Mouse (Mus musculus) inflammation-experienced regulatory T-cells, adult 6 months (primary cell): Measurements from ENCODE around the gene Gdpd5. TPM values are rescaled to one million over a fixed set of nuclear protein-coding genes. Genes with fewer than 3 reads are reported as not detected.

ENCODE experiments used
- ATAC-seq: one replicate; pipeline ENCODE4 v1.8.0; 2017
- polyA plus RNA-seq, 3 experiments: library from polyadenylated mRNA; unstranded; fragments of 100-300 nt; shearing (Covaris generic); gene quantifications; one replicate each; pipeline ENCODE4 v1.2.1; 2017

The Gdpd5 gene
- polyA plus RNA-seq, result 10 to 100 TPM; 15.1 to 29.0 (median 17.5) TPM

DNA sequence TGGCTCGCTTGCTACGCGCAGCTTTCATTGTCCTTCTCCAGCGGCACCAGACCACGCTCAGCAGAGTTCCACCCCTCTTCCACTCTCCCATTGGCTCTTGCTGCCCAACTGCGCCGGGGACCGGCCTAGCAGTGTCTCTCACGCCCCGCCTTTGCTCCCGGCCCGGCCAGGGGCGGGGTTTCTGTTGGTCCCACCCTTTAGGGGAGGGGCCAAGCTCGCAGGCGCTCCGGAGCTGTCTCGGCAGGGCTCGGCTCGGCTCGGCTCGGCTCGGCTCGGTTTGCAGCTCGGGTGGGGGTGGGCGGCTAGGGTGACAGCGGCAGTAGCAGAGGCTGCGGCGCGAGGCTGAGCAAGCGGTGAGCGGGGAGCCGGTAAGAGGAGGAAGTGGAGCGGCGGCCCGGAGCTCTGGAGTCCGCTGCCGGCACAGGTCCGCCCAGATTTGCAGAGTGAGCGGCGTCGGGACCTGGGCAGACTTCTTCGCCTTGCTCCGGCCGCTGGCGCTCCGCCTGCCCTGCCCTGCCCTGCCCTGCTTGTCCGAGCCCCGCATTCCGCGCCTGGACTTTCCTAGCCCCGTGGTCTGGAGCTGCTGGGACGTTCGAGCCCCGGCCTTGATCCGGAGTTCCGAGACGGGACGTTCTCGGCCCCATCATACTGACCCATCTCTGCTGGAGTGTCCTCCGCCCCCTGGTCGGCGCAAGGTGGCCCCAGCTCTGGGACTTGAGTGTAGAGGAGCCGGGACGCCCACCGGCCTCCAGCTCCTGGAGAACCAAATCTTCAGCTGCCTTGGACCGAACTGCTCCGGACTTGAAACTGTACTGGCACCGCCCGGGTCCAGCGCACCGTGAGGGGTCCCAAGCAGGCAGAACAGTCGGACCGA lies at the start of gene Gdpd5:
Gdpd5 (plus strand) TSS at position 201 of the 874 bp plus-strand sequence.
- peak; percentile 91 for ATAC-seq

DNA sequence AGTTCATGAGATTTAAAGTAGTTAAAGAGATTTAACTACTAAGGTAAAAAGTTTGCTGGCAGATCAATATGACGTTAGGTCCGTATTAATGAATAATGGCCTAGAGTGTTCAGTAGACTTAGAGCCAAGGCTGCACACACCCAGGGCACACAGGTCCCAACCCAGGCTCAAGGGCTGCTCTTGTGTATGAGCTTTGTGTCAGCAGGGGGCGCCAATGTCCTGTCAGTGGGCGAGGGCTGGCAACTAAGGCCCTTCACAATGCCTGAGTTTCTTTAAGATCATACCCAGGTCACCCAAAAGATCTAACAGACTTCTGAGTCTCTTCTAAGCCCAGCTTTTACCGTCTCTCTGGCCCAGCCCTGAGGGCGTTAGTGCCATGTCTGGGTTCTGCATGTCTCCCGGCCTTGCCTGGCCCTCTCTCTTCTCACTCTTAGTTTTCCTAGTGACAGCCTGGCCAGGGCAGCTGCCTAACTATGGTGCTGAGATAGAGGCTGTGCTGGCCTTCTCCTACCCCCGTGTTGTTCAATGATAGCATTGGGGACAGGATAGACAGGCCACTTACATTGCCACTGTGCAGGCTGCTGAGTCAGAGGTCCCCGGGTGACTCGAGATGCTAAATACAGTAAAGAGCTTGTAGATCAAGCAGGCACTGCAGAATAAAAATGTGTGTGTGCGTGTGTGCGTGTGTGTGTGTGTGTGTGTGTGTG lies 48.3 kb upstream of the Gdpd5 start:
- no peak for ATAC-seq

DNA sequence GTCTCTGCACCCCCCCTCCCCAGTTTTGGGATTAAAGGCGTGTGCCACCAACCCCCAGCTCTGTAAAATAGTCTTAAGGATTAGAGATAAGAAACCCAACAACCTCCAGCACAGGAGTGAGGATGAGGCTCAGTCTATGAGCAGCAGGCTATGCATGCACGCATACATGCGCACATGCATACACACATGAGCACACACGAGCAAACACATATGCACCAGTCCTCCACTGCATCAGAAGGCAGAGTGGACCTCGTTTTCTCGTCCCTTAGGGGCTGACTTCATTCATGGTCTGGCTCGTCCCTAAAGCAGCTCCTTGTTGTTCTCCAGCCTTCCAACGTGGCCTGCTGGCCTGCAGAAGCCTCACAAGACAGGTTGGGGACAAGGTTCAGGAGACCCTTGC lies 40.5 kb upstream of the Gdpd5 start:
- no peak for ATAC-seq

DNA sequence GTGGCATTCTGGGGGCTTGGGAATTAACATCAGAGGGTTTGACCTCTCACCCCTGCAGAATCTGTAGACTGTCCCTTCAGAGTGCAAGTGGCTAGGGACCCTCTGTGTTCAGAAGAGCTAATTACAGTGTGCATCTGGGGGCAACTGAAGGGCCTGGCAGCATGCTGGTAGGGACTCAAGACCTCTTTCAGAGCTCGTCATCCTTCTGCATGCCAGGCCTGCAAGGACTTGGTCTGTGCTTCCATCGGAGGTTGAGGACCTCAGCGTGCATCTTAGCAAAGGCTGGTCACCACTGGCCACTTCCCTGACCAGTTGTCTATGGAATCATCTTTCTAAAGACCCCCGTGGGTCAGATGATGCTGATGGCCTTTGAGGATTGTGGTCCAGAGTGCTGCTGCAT lies 37.6 kb upstream of the Gdpd5 start:
- no peak for ATAC-seq

DNA sequence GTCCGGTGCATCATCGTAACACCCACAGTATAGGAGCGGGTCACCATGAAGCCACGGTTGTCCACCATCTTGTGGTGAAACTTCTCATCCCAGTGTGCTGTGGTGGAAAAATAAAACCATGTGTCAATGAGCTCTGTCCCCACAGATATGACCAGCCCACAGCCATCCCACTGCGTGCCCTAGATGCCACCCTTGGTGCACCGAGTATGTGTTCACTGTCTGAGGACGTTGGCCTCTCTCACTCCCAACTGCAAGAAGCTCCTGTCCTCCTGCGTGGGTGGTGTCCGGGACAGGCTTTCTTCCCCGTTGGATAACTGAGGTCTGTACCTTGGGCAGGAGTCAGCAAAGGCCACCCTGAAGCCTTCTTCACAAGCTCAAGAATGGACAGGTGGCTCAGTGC lies 33.9 kb upstream of the Gdpd5 start:
- no peak for ATAC-seq

DNA sequence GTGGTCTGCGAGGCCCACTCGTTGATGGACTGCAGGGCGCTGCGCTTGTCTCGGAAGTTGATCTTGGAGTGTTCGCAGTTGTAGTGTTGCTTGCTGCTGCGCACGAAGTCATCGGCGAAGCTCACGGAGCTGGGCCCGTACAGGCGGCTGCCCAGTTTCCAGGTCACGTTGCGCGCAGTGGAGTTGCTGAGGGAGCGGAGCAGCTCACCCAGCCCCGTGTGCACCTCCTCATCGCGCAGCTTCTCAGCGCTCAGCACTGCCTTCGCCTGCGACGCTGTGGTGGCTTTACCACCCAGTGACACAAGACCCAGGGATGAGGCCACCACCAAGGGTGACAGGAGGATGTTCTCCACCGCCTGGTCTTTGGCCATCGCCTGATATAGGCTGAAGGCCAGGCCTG lies 32.3 kb upstream of the Gdpd5 start:
- ATAC-seq, result no peak

DNA sequence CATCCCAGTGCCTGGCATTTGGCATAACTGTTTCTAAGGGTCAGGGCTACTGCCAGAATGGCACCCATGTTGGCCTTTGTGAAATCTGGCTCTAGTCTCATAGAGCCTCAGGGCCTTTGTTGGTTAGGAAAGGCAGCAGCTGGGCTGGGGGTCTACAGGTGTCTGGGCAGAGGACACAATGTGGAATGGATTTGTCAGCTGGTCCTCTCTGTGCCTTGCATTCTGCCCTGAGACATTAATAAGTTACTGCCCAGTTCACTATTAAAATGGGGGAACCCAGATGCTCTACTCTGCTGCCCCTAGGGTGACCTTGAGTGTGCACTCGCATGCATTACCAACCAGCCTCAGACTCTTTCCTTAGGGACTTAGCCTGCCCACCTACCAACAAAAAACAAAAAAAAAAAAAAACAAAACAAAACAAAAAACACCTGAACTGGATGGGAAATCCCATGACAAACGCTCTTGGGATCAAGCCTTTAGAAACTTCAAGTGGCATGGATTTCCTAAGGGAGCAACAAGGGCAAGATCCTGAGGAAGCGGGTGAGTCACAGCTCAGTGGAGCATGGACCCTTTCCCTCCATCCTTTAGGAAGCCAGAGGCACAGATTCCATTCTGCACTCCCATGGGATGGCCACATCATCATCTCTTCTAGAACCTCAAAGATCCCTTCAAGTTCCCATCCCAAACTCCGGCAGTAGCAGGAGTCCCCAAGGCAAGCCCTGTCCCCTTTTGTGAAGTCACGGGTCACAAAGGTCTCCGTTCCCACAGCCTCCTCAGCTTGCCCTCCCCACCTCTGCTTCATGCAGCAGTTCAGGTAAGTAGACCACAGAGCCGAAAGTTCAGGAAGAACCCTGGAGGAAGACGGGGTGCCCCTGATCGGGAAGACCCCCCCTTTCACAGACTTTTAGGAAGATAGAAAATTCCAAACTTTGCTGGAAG lies 31.2 kb upstream of the Gdpd5 start:
- no peak for ATAC-seq

DNA sequence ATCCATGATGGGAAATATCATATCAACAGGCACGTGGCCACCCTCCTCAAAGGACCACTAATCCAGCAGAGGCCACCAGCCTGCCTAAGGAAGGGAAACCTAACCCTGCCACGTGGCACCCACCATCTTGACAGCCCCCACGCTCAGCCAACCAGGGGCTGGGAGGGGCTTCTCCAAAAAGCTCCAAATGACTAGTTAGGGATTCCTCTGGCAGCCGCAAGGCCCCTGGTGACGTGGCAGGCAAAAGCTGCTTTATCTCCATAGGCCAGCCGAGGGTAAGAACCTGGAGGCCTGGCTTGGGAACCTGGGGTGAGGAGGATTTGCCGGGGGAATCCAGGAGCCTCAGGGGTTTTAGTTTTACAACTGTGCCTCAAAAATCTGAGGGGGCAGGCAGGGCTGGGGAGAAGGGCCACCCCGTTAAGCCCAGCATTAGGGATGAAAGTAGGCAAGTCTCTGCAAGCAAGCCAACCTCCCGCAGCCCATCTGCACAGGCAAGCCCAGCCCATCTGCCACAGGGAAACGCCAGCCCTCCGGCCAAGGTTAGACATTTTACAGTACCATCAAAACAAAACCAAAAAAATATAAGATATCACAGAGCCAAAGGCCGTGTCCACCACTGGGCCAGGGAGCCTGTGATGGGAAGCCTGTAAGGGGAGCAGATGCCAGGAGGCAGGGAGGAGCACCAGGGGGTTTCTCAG lies 30.0 kb upstream of the Gdpd5 start:
- ATAC-seq, result no peak

DNA sequence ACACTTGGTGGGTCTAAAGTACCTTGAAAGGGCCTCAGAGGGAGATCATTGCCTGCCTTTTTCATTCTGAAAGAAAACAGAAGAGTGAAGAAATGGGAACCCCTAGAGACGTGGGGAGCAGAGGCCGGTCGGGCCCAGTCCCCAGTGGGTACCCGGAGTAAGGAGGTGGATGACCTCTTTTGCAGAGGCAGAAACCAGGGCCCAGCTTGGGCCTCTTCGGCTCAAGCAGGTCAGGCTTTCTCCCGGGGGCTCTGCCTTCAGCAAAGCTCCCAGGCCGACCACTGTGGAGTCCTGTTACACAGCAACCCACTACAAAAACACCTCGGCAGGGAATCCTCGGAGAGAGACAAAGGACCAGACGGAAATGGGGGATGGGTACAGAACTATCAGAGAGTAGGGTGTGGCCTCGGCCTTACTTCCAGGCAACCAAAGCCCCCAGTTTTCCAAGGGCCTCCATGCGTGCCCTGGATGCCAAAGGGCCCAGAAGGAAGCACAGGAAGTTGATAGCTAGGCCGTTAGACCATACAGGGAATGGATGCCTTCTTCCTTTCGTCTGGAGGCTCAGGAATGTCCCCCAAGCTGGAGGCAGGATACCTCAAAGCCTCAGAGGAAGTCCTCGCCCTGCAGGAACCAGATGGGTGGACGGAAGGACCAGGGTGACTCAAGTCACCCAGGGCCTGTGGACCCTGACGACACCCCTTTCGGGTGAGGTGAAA lies 29.3 kb upstream of the Gdpd5 start:
- ATAC-seq, result no peak

DNA sequence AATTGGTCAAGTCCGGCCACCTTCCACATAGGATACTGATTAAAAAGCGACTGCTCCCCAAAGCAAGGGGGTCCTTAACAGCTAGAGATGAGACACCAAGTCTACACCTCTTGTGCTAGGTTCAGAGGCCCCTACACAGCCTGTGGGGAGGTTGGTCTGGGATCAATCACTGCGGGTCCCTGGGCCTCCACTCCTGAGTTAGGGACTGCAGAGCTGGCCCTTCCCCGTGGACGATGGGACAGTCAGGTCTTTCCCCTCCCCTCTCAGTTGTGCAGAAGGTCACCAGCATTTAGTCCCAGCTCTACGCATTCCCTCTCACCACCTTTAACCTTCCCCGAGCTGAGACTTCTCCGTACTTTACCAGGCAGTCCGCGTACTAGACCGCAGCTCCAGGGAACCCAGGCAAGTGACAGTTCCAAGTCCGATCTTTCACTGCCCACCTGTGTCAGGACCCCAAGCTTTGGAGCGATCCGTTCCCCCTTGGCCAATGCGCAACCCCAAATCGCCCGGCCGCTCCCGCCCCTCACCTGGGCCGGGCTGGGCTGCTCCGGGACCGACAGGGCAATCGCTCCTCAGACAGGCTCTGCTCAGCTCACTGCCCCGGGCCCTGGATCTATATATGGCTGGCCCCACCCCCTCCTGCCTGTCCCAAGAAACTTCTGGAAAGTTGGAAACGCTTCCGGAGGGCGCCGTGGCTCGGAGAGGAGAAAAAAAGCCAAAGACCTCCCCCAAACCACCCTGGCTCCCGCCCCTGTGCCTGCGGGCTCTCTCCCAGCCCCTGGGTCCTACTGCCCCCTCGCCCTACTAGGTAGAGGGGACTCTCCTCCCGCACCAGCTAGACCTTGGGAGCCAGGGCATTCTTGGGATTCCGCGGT lies 28.5 kb upstream of the Gdpd5 start, which contains the start of gene Serpinh1:
Serpinh1 (minus strand) TSS at position 714 of the 875 bp plus-strand sequence.
- no peak for ATAC-seq

DNA sequence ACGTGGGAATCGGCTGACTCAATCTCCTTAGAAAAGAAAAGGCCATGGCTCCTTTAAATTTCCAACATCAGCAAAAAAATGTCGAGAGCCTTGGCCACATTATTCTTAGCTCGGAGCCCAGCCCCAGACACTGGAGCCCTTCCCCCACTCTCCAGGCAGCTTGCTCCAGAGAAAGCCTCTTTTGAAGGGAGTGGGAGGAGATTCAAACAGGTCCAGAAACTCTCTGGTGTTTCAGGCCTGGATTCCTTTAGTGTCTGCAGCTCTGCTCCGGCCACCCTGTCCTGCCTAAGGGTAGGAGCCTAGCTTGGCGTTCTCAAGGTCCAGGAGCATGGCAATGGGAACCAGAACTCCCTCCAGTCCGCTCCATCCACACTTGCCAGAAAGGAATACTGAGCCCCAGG lies 25.5 kb upstream of the Gdpd5 start:
- no peak for ATAC-seq

DNA sequence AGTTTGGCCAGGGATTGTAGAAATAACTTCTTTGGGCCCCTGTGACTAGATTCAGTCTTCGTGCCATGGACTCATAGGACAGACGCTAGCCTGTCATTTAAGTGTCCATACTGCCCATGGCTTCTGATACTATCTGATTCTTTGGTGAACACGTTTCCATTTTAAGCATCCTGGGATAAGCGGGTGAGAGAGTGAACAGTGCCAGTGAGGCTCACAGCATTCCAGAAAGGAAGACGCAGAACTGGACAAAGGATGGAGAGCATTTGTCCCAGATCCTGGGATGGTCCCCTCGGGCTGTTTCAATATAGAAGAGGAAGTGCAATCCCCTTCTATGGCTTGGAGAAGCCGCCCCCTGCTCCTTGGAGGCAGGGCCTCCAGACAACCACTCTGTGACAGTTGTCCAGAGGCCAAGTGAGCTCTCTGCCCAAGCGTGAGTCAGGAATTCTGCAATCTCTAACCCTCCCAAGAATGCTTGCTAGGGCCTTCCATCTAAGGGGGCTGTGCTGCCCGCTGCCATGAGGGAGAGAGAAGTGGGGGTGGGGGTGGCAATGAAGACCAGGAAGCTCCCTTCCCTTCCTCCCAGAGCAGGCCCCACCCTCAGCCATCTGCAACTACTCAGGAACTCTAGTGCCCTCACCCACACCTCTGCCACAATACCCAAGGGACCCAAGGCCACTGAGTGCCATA lies 24.8 kb upstream of the Gdpd5 start:
- ATAC-seq, result no peak

DNA sequence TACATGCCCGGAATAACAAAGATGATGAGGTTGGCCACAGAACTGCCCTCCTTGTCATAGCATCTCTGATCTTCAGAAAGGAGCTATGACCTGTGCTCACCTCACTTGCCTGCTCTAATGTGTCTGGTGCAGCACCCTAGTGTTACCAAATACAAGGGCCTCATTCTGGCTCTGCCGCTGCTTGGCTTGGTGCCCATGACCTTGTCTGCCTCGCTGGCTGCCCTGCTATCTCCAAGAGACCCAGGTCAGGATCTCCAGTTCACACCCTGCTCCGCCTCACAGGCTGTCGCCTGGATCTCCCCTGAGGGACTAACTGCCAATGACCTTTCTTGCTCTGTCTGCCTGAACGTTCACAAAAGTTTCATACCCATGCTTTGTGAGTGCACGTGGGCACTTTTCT lies 24.0 kb upstream of the Gdpd5 start:
- no peak for ATAC-seq

DNA sequence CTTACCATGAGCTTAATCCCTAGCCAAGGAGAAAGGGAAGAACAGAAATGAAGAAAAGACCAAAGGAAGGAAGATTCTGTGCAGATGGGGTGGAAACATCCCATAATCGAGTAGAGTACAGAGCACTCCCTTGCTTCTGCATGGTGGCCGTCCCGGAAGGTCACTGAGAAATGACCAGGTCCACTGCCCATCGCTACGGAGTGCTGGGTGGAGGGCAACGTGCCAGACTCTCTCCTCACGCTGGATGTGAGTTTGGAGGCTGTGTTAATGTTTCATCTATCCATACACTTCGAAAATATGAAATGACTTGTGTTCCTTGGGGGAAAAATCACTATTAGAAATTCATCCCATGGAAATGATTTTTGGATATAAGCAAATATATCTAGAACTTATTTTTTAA lies 22.8 kb upstream of the Gdpd5 start:
- ATAC-seq, result no peak

DNA sequence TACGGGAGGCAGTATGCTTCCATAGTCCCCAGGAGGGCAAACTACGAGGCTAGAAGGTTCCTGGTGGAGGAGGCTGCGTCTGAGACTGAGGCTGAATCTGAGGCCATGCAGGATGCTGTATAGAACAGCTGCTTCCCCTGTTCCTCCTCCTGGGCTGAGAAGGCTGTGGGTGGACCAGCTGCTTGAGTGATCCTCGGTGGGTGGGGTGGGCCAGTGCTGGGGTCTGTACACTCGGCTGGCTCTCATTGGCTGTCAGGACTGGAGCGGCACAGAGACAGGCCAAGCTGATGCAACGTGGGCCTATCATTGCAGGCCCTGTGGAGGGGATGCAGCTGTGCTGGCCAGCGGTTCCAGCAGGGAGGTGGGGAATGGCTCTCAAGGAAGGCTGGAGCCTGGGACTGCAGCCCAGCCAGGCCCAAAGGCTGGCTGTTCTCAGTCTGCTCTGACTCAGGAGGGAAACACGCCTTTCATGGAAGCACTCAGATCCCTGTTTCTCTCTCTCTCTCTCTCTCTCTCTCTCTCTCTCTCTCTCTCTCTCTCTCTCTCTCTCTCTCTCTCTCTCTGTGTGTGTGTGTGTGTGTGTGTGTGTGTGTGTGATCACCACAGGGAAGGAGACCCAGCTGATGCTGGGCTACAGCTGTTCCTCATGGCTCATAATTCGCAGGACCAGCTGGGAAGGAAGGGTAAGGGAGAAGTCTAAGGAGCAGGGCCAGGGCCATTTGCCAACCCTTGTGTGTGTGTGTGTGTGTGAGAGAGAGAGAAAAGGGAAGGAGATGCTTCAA lies 21.0 kb upstream of the Gdpd5 start:
- no peak for ATAC-seq

DNA sequence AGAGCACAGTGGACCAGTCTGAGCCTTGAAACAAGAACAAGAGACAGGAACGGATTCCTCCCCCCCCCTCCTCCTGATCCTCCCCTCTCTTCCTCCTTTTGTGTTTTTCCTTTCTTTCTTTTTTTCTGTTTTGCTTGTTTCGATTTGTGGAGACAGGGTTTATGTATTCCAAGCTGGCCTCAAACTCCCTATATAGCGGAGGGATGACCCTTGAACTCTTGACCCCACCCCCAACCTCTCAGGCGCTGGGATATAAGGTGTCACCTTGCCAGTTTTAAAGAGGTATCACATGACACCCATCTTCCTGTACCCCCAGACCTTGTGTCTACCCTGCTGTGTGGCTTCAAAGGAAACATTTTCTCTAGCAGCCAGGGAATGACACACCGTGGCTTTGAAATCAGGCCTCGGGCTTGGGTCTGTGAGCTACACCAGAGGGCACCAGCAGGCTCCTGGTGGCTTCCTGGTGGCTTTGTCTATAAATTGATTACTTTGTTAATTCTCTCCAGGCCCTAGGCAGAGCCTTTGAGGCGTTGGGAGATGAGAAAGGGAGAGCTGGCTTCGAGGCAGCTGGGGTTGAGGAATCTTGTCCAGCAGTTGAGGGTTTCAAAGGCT lies 20.3 kb upstream of the Gdpd5 start:
- ATAC-seq, result no peak

DNA sequence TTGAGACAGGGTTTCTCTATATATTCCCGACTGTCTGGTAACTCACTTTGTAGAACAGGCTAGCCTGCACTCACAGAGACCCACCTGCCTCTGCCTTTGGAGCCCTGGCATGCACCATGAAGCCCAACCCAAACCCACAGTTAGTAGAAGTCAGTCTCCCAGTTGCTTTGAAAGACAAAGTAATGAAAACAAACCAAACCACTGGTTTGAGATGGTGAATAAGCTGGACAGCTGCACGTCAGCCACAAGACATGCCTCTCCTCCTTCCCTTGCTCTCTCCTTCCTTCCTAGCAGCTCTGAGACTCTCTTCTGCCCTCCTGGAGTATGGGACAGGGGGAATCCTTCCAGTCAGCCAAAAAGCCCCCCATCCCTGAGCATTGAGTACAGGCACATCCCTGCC lies 19.1 kb upstream of the Gdpd5 start:
- ATAC-seq, result no peak

DNA sequence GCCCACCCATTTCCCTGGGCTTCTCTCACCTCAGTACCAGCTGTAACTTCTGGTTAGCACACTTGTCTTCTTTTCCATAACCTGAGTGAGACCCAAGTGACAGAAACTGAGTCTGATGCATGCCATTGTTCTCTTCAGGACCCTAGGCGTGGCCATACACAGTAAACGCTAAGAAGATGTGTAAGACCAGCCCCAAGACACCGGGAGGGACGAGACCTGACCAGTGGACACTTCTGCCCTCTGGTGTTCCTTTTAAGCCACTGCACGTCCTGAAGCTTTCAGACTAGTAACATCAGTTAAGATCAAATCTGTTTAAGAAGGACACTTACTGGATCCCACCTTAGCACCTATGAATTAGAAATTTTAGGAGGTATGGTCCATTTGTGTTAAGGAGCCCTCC lies 16.1 kb upstream of the Gdpd5 start:
- ATAC-seq, result no peak

DNA sequence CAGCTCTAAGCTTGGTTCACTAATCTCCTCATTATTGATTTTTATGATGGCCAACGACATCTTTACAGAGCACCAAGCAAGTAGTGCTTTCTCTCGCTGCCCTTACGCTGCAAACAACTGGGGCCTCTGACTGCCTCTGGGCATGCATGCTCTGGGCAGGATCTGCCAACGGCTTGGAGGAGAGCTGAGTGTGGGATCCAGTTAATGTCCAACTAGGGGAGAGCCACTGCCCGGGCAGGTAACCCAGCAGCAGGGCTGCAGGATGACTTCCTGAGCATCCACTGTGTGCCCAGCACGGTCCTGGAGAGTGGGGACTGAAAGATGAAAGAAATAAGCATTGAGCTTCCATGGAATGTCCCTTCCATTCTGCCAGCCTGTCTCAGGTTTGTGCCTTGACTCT lies 14.5 kb upstream of the Gdpd5 start:
- no peak for ATAC-seq
